Mouse (Mus musculus) CH12.LX (cell line): ENCODE measurements at regions not wholly inside any gene's neighbourhood (a gene's known extent, or its start where the extent isn't known, plus 50 kb on each side); places are given as distances from the start of the nearest gene placed in this dataset.

ENCODE experiments used
- CHD2 ChIP-seq: IDR thresholded peaks from 2 replicates; pipeline ENCODE4 v1.6.1; 2011; ENCODE audit warnings: low read length, improper control_type of control experiment
- CTCF ChIP-seq, 2 experiments: IDR thresholded peaks in 1 of 2; conservative IDR thresholded peaks in 1 of 2; 2 replicates each; pipeline ENCODE4 v1.5.1; 2011 to 2012; ENCODE audit warnings: low read depth in 2 of 2, low read length in 2 of 2, improper control_type of control experiment in 1 of 2, inconsistent platforms in 1 of 2, mild to moderate bottlenecking in 1 of 2, moderate library complexity in 1 of 2
- E2F4 ChIP-seq: IDR thresholded peaks from 2 replicates; pipeline ENCODE4 v1.6.1; 2011; ENCODE audit warnings: low read depth, low read length, improper control_type of control experiment; ENCODE audit not compliant: insufficient replicate concordance
- EP300 ChIP-seq: IDR thresholded peaks from 2 replicates; pipeline ENCODE4 v1.6.1; 2011; ENCODE audit warnings: low read length, improper control_type of control experiment
- JUND ChIP-seq: conservative IDR thresholded peaks from 2 replicates; pipeline ENCODE4 v1.6.1; 2011; ENCODE audit warnings: low read depth, low read length, improper control_type of control experiment
- KAT2A ChIP-seq: IDR thresholded peaks from 2 replicates; pipeline ENCODE4 v1.6.1; 2012; ENCODE audit warnings: low read length, improper control_type of control experiment, inconsistent platforms; ENCODE audit not compliant: insufficient replicate concordance
- MYC ChIP-seq: IDR thresholded peaks from 2 replicates; pipeline ENCODE4 v1.6.1; 2011; ENCODE audit warnings: low read depth, mild to moderate bottlenecking, improper control_type of control experiment, low read length
- POLR2A ChIP-seq: IDR thresholded peaks from 2 replicates; pipeline ENCODE4 v1.6.1; 2011; ENCODE audit warnings: low read depth, mild to moderate bottlenecking, improper control_type of control experiment, low read length
- RCOR1 ChIP-seq: conservative IDR thresholded peaks from 2 replicates; pipeline ENCODE4 v1.6.1; 2012; ENCODE audit warnings: low read depth, mild to moderate bottlenecking, inconsistent platforms, low read length, improper control_type of control experiment

GRCm38 (mm10) chr14:17589595-17589994 is 70.5 kb upstream of the Thrb start:
- no peak for TF ChIP-seq KAT2A
- no peak for TF ChIP-seq CHD2
- TF ChIP-seq POLR2A, result no peak
- no peak for TF ChIP-seq RCOR1
- no peak for TF ChIP-seq MYC
- TF ChIP-seq CTCF (conservative IDR thresholded peaks at IDR 0.05 in 1 of 2, IDR thresholded peaks at IDR 0.05 in 1 of 2; ENCODE audit: low read depth in 2 of 2, low read length in 2 of 2), result no peak
- TF ChIP-seq EP300, result no peak
- no peak for TF ChIP-seq JUND
- TF ChIP-seq E2F4, result no peak
